Mouse (Mus musculus): ENCODE data around the gene Sympk.

- no peak for TF ChIP-seq CTCF (IDR thresholded peaks at IDR 0.05 in 2 of 3, conservative IDR thresholded peaks at IDR 0.05 in 1 of 3; ENCODE audit: control insufficient read depth in 1 of 3, insufficient read depth in 1 of 3, low read depth in 2 of 3, low read length in 3 of 3, poor library complexity in 1 of 3, severe bottlenecking in 1 of 3)
- no peak for TF ChIP-seq NELFE (IDR thresholded peaks at IDR 0.05; ENCODE audit: low read depth, low read length)
- TF ChIP-seq ZNF384 (IDR thresholded peaks at IDR 0.05; ENCODE audit: low read depth, low read length): no peak
- TF ChIP-seq ZKSCAN1 (IDR thresholded peaks at IDR 0.05; ENCODE audit: low read depth, low read length): no peak
- TF ChIP-seq POLR2A (IDR thresholded peaks at IDR 0.05; ENCODE audit: control insufficient read depth in 1 of 2, insufficient read depth in 1 of 2, low read depth in 1 of 2, low read length in 2 of 2, poor library complexity in 1 of 2): no peak
- no peak for TF ChIP-seq TBP (IDR thresholded peaks at IDR 0.05; ENCODE audit: low read depth, low read length)
- no peak for TF ChIP-seq ZC3H11A (IDR thresholded peaks at IDR 0.05; ENCODE audit: low read depth, low read length)
- no peak for TF ChIP-seq MYB (IDR thresholded peaks at IDR 0.05; ENCODE audit: low read depth, low read length)
- TF ChIP-seq ZMIZ1 (IDR thresholded peaks at IDR 0.05; ENCODE audit: low read depth, low read length): no peak
- no peak for TF ChIP-seq USF1 (IDR thresholded peaks at IDR 0.05; ENCODE audit: low read depth, low read length)
- TF ChIP-seq BHLHE40 (IDR thresholded peaks at IDR 0.05; ENCODE audit: borderline replicate concordance, low read depth, low read length): no peak
- TF ChIP-seq MAX (IDR thresholded peaks at IDR 0.05; ENCODE audit: low read length): no peak
Measured at GRCm38 (mm10) chr7:18987747-18988146, 36.4 kb upstream of the Sympk start.

All from MEL (cell line).